Mouse (Mus musculus): ENCODE data around the gene Rpl7l1.

DNA sequence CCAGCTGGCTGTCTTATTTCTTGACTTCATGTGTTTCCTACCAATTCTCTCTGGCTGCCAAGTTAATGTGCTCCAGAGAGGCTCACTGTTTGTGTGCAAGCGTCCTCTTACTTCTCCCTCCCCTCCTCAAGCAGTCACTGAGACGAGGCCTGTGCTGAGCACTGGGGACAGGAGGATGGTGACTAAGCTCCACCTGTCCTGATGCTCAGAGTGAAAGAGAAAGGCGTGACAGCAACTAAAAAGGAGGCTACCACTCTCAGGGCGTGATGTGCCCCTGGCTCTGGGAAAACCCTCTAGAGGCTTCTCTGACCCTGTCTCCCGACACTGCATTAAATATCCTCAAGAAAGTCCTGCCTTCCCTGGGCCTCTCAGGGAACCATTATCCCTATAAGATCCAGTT lies 33.2 kb downstream of the Rpl7l1 start:
- TF ChIP-seq CTCF (IDR thresholded peaks at IDR 0.05) (no peak), EP300 (IDR thresholded peaks at IDR 0.05) (no peak)
